Mouse (Mus musculus) right cerebral cortex, postnatal 10 days (tissue): Measurements from ENCODE around the gene Map2k6.

Source experiments
- DNase-seq, 2 experiments: peaks; one replicate each; pipeline ENCODE4 v3.0.0; 2021; ENCODE audit warnings: low spot score in 2 of 2

Map2k6 gene

GRCm38 (mm10) chr11:110403602-110404001 is 4.7 kb downstream of the Map2k6 start:
- DNase-seq, result no peak

GRCm38 (mm10) chr11:110405607-110406006 is 6.7 kb downstream of the Map2k6 start:
- DNase-seq, result no peak

- no peak for DNase-seq
These were observed 10.2 kb downstream of the Map2k6 start for GRCm38 (mm10) chr11:110409131-110409530.

- no peak for DNase-seq
These were observed 10.9 kb downstream of the Map2k6 start for GRCm38 (mm10) chr11:110409776-110410175.

- DNase-seq, result no peak
These were observed 12.7 kb downstream of the Map2k6 start for GRCm38 (mm10) chr11:110411596-110411995.

GRCm38 (mm10) chr11:110414263-110414662 is 15.3 kb downstream of the Map2k6 start:
- no peak for DNase-seq

GRCm38 (mm10) chr11:110416691-110417090 is 17.8 kb downstream of the Map2k6 start:
- DNase-seq, result no peak

GRCm38 (mm10) chr11:110420463-110420862 is 21.5 kb downstream of the Map2k6 start:
- DNase-seq, result no peak

- no peak for DNase-seq
These were observed 27.7 kb downstream of the Map2k6 start for GRCm38 (mm10) chr11:110426572-110427145.

- DNase-seq, result no peak
These were observed 28.2 kb downstream of the Map2k6 start for GRCm38 (mm10) chr11:110427159-110427561.

- DNase-seq, result no peak
These were observed 30.1 kb downstream of the Map2k6 start for GRCm38 (mm10) chr11:110428999-110429398.

- no peak for DNase-seq
These were observed 31.0 kb downstream of the Map2k6 start for GRCm38 (mm10) chr11:110429837-110430418.

GRCm38 (mm10) chr11:110435839-110436556 is 37.1 kb downstream of the Map2k6 start:
- no peak for DNase-seq

GRCm38 (mm10) chr11:110436998-110437397 is 38.1 kb downstream of the Map2k6 start:
- DNase-seq, result no peak

GRCm38 (mm10) chr11:110438135-110438534 is 39.2 kb downstream of the Map2k6 start:
- DNase-seq, result no peak

GRCm38 (mm10) chr11:110438700-110439296 is 39.9 kb downstream of the Map2k6 start:
- DNase-seq, result no peak

GRCm38 (mm10) chr11:110439354-110439753 is 40.4 kb downstream of the Map2k6 start:
- DNase-seq, result no peak

- no peak for DNase-seq
These were observed 45.7 kb downstream of the Map2k6 start for GRCm38 (mm10) chr11:110444576-110444975.

GRCm38 (mm10) chr11:110448131-110448725 is 49.3 kb downstream of the Map2k6 start:
- no peak for DNase-seq

- DNase-seq, result peak in 1 of 2 experiments; percentile 49
These were observed 49.8 kb downstream of the Map2k6 start for GRCm38 (mm10) chr11:110448726-110449161.

- DNase-seq, result no peak
These were observed 50.3 kb downstream of the Map2k6 start for GRCm38 (mm10) chr11:110449183-110449582.

GRCm38 (mm10) chr11:110450091-110450757 is 51.3 kb downstream of the Map2k6 start:
- no peak for DNase-seq
